Mouse (Mus musculus): ENCODE results near the gene Hat1.

- TF ChIP-seq POLR2A (IDR thresholded peaks at IDR 0.05; ENCODE audit: extremely low read depth, insufficient read depth, low read length), result peak; percentile 63; the same call in 1 of the 2 replicates
- no peak for TF ChIP-seq CTCF (IDR thresholded peaks at IDR 0.05; ENCODE audit: extremely low read depth, insufficient read depth, low read length)
Measured at GRCm38 (mm10) chr2:71453161-71453916, 64.6 kb downstream of the Hat1 start, which contains the start of gene Metap1d.
